Mouse (Mus musculus) kidney, postnatal 0 days (tissue): ENCODE results near the gene Cdh4. TPM values are rescaled to one million over a fixed set of nuclear protein-coding genes. Genes with fewer than 3 reads are reported as not detected.

Experiments used
- ATAC-seq: fragments of 200-750 bp; cut with Nextera tagmentation; replicated peaks from 2 replicates; pipeline ENCODE4 v1.8.0; 2017; ENCODE audit warnings: low read depth, moderate number of reproducible peaks, moderate TSS enrichment, moderate library complexity; ENCODE audit not compliant: low FRiP score
- DNase-seq: peaks from one replicate; pipeline ENCODE4 v3.0.0-alpha.2; 2016; ENCODE audit warnings: low spot score
- H3K27ac ChIP-seq: fragments of 300-500 bp; sonication (generic); 2 replicates; pipeline ENCODE4 v1.5.1; 2014; ENCODE audit warnings: mild to moderate bottlenecking
- H3K27me3 ChIP-seq: fragments of 300-500 bp; sonication (generic); 2 replicates; pipeline ENCODE4 v1.6.1; 2014; ENCODE audit warnings: low read length, mixed read lengths; ENCODE audit not compliant: insufficient read depth
- H3K36me3 ChIP-seq: fragments of 300-500 bp; sonication (generic); 2 replicates; pipeline ENCODE4 v1.6.1; 2014; ENCODE audit warnings: low read length, mixed read lengths; ENCODE audit not compliant: insufficient read depth
- H3K4me1 ChIP-seq: fragments of 300-500 bp; sonication (generic); replicated peaks from 2 replicates; pipeline ENCODE4 v1.6.1; 2014; ENCODE audit warnings: antibody characterized with exemption, low read length, mixed read lengths; ENCODE audit not compliant: insufficient read depth
- H3K4me2 ChIP-seq: fragments of 300-500 bp; sonication (generic); 2 replicates; pipeline ENCODE4 v1.6.1; 2014; ENCODE audit warnings: mild to moderate bottlenecking, low read length, moderate library complexity, mixed read lengths
- H3K4me3 ChIP-seq: fragments of 300-500 bp; sonication (generic); replicated peaks from 2 replicates; pipeline ENCODE4 v1.5.1; 2014; ENCODE audit warnings: low read depth, low read length
- H3K9ac ChIP-seq: fragments of 300-500 bp; sonication (generic); 2 replicates; pipeline ENCODE4 v1.6.1; 2014; ENCODE audit warnings: low read depth, low read length
- H3K9me3 ChIP-seq: fragments of 300-500 bp; sonication (generic); replicated peaks from 2 replicates; pipeline ENCODE4 v1.6.1; 2016; ENCODE audit warnings: low read length, inconsistent platforms, mixed read lengths
- CTCF ChIP-seq: IDR thresholded peaks from 2 replicates; pipeline ENCODE4 v1.5.1; 2016; ENCODE audit warnings: antibody characterized with exemption, low read depth, mild to moderate bottlenecking, moderate library complexity
- WGBS: fragments of 180-500 bp; shearing (Covaris S2); extraction: QIAGEN DNeasy Blood & Tissue Kit; methylation state at CpG from one replicate; pipeline ENCODE4 v1.1.7; 2014; 5-methylcytosine and 5-hydroxymethylcytosine counted together
- polyA plus RNA-seq: library from polyadenylated mRNA; unstranded; fragments of >200 nt; fragmentation: Nextera tagmentation; extraction: Ambion mirVana; gene quantifications from 2 replicates; pipeline ENCODE4 v1.2.1, GENCODE M21; 2015

Gene Cdh4
- polyA plus RNA-seq, 1 experiment from 2014 or later = 11.5 TPM

DNA sequence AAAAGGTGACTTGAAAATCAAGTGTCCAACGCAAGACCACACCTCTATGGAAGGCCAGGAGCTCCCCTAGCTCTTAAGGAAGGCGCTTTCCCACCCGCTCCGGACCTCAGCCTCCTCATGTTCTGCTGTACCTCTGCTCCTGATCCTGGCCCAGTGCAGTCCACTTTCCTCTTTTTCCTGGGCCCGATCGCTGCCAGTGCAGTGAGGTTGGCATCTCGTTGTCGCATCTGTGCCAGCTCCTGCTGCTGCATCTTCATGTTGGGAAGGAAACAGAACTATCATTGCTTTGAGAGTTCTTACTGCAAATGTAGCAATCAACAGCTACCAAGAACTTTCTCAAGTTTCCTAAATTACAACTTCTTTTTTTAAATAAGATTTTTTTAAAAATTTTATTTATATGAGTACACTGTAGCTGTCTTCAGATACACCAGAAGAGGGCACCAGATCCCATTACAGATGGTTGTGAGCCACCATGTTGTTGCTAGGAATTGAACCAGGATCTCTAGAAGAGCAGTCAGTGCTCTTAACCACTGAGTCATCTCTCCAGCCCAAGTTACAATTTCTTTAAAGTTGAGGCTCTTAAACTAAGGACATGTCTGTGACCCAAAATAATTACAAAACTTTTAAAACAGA lies 478.9 kb downstream of the Cdh4 start:
- 93% methylated on average over 8 of the region's 8 CpGs for WGBS
- H3K9me3 ChIP-seq = no peaks in the 10 kb centered on the region
- H3K27me3 ChIP-seq = no peaks in the 10 kb centered on the region
- DNase-seq = no peak
- peaks cover 61% of the 10 kb centered on the region for H3K36me3 ChIP-seq
- H3K27ac ChIP-seq = no peak overlapping the region
- TF ChIP-seq CTCF = peak; percentile 40
- H3K9ac ChIP-seq = no peak overlapping the region
- no peaks in the 10 kb centered on the region for H3K4me1 ChIP-seq
- no peak overlapping the region for H3K4me3 ChIP-seq
- no peak overlapping the region for H3K4me2 ChIP-seq
- ATAC-seq = no peak

DNA sequence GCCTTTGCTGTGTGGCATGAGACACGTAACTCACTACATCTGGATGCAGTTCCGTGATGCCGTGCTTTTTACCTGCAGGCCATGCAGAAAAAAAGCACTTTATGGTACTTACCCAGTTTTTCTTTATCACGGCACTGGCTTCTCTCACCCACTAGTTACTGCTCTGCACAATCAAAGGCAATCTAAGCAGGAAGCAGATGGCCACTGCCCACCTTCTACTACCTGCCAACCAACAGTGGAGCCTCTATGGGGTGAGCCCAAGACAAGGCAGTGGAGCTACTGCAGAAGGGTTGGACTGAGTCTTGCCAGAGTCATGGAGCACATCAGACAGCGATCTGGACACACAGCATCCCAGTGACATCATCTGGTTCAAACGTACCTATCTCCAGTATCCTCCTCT lies 481.8 kb downstream of the Cdh4 start:
- Histone ChIP-seq H3K9me3 (no peaks in the 10 kb centered on the region), H3K36me3 (peaks cover 54% of the 10 kb centered on the region), H3K4me2 (no peak overlapping the region), H3K27ac (no peak overlapping the region), H3K4me1 (no peaks in the 10 kb centered on the region), H3K4me3 (no peak overlapping the region), H3K27me3 (no peaks in the 10 kb centered on the region), H3K9ac (no peak overlapping the region)
- ATAC-seq (no peak), DNase-seq (no peak)
- WGBS = 89% methylated on average over 6 of the region's 6 CpGs
- TF ChIP-seq CTCF = no peak

DNA sequence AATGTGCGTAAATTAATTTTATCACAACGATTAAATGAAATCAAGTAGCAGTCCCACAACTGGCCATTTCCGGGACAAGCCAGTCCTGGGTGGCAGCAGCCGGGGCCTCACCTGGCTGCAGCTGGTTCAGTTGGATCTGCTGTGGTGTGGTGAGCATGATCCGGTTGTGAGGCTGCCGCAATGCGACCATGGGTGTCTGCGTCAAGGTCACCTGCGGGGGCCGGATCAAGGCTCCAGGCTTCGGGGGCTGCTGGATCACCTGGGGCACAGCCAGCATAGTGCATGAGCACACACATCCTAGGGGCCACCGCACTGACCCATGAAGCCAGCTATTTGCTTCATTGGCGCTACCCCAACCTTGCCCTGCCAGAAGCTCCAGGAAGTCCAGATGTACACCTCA lies 486.9 kb downstream of the Cdh4 start:
- no peaks in the 10 kb centered on the region for H3K4me1 ChIP-seq
- peak overlapping the region; percentile 73; the same call in 1 of the 2 replicates for H3K27ac ChIP-seq
- no peaks in the 10 kb centered on the region for H3K27me3 ChIP-seq
- 75% methylated on average over 13 of the region's 13 CpGs for WGBS
- DNase-seq = no peak
- H3K9me3 ChIP-seq = no peaks in the 10 kb centered on the region
- no peak overlapping the region for H3K9ac ChIP-seq
- peaks cover 41% of the 10 kb centered on the region for H3K36me3 ChIP-seq
- TF ChIP-seq CTCF = no peak
- ATAC-seq = peak; percentile 60; the same call in 1 of the 2 replicates
- H3K4me2 ChIP-seq = no peak overlapping the region
- no peak overlapping the region for H3K4me3 ChIP-seq

DNA sequence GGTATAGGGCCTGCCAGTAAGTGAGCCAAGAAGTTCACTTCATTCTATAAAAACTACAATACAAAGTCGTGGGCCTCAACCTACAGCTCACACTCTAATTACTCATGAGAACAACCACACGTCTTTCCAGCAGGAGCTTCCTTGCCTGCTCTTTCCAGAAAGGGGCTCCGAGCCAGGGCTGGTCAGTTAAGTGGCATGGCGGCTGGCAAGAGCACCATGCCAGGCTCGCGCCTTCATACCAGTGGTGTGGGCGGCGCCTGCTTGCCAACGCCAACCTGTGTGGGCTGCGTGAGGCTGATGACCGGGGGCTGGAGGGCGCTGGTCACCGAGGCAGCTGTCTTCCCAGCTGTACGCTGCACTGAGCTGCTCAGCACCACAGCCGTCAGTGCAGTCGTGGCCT lies 489.5 kb downstream of the Cdh4 start:
- Histone ChIP-seq H3K4me3 (no peak overlapping the region), H3K36me3 (peaks cover 22% of the 10 kb centered on the region; the same call in 1 of the 2 replicates), H3K4me2 (no peak overlapping the region), H3K27ac (no peak overlapping the region), H3K9ac (no peak overlapping the region), H3K27me3 (no peaks in the 10 kb centered on the region), H3K4me1 (no peaks in the 10 kb centered on the region), H3K9me3 (no peaks in the 10 kb centered on the region)
- no peak for DNase-seq
- 82% methylated on average over 16 of the region's 16 CpGs for WGBS
- TF ChIP-seq CTCF = no peak
- ATAC-seq = 0 out of 2 replicates have a peak, but pooled peaks have one; percentile 35

DNA sequence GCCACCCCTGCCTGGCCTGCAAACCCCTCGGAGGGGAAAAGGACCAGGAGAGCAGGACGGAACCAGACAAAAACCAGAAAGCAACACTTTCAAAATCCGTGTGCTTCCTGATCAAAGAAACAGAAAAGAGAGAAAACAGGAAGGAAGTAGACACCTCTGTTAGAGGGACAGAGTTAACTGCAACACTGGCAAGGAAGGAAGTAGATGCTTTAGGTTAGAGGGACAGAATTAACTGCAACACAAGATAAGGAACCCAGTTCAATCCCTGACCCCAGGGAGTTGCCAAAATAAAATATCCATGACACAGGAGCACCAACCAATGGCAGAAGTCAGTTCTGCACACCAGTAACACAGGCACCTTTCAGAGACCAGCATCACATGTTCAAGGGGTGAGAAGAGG lies 491.9 kb downstream of the Cdh4 start:
- H3K4me2 ChIP-seq = no peak overlapping the region
- H3K9me3 ChIP-seq = no peaks in the 10 kb centered on the region
- DNase-seq = no peak
- H3K4me3 ChIP-seq = no peak overlapping the region
- TF ChIP-seq CTCF = no peak
- H3K4me1 ChIP-seq = no peaks in the 10 kb centered on the region
- H3K36me3 ChIP-seq = peaks cover 22% of the 10 kb centered on the region; the same call in 1 of the 2 replicates
- no peaks in the 10 kb centered on the region for H3K27me3 ChIP-seq
- no peak overlapping the region for H3K27ac ChIP-seq
- H3K9ac ChIP-seq = no peak overlapping the region
- no peak for ATAC-seq
- 78% methylated on average over 3 of the region's 3 CpGs for WGBS

DNA sequence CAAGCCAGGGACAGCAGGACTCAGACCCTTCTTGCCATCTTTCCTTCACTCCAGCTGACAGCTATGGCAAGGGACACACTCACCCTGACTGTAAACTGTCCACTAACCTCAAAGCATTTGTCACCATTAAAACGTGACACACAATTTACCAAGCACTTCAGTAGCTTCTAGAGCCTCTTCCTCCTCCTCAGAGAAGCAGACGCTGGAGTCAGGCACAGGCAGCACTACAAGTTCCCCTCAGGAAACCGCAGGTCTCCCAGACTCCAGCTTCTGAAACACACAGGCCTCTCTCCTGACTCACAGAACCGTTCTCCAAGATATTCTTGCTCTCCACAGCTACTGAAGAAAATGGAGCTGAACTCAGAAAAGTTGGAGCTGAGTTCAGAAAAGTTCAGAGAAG lies 494.9 kb downstream of the Cdh4 start:
- ATAC-seq (no peak), DNase-seq (no peak)
- Histone ChIP-seq H3K9me3 (no peaks in the 10 kb centered on the region), H3K36me3 (peaks cover 9% of the 10 kb centered on the region; the same call in 1 of the 2 replicates), H3K9ac (no peak overlapping the region), H3K4me2 (no peak overlapping the region), H3K27me3 (no peaks in the 10 kb centered on the region), H3K4me1 (0 out of 2 replicates have a peak, but pooled peaks cover 3% of the 10 kb centered on the region), H3K27ac (no peak overlapping the region), H3K4me3 (no peak overlapping the region)
- WGBS = 54% methylated on average over 4 of the region's 4 CpGs
- TF ChIP-seq CTCF = no peak

DNA sequence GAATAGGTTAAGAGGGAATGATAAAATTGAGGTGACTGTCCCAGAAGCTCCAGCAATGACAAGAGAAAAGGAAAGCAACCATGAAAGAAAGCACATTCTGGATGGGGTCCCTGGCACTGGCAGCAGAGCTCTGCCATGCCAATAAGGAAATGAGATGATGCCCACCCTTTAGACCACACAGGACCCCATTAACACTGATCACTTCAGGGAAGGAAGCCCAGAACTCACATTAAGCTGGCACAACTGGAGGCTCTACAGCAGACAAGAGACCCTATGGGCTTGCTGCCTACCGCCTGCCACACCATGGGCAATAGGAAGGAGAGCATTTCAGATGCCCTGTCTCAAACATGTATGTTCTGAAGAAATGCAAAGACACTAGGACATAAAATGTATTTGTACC lies 499.5 kb downstream of the Cdh4 start:
- no peaks in the 10 kb centered on the region for H3K9me3 ChIP-seq
- H3K4me3 ChIP-seq = no peak overlapping the region
- ATAC-seq (no peak), DNase-seq (no peak)
- H3K27ac ChIP-seq = no peak overlapping the region
- H3K36me3 ChIP-seq = no peaks in the 10 kb centered on the region
- no peak overlapping the region for H3K9ac ChIP-seq
- H3K4me2 ChIP-seq = no peak overlapping the region
- no peak for TF ChIP-seq CTCF
- H3K27me3 ChIP-seq = no peaks in the 10 kb centered on the region
- peaks cover 13% of the 10 kb centered on the region; the same call in 1 of the 2 replicates for H3K4me1 ChIP-seq
- 92% methylated on average over 1 of the region's 1 CpGs for WGBS
